In the genomic region with DNA sequence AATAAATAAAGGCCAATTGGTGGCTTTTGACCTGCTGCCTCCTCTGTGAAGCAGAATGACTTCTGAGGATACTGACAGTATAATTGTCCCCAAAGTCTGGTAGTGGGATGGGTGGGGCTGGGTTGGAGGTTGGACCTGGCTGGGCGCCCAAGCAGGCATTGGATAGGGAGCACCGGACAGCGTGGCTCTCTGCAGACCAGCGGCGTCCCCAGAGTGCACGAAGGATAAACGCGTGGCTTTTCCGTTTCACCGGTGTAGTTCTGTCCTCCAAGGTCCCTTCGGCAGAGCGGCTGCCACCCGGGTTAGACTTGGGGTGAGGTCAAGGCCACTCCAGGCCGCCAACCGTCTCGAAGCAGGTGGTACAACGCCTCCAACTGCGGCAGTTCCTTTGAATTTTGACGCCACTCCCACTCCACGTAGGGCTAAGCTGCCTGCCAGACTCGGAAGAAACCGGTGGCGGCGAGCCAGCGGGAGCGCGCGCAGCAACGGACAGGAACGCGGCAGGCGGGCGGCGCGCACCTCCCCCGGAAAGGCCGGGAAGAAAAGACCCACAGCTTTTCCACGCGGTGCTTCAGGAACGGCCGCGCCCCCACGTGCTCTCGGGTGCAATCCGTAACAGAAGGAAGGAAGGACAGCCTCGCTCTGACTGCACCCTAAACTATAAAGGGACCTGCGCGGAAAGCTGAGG, we compare ENCODE assay signal across 8 mouse cellular contexts. TPM values are rescaled to one million over a fixed set of nuclear protein-coding genes. Genes with fewer than 3 reads are reported as not detected.
DNase-seq lines count a peak whose midpoint lies in the region; ATAC-seq and TF ChIP-seq lines count a peak whose summit lies in the region.

No protein-coding gene starts in this region.

- no peak overlapping the region for H3K27ac ChIP-seq in embryonic fibroblast, embryonic 13.5 days (ENCODE audit: insufficient read depth, low read length)
- no peak overlapping the region for H3K27ac ChIP-seq in limb, embryonic 15.5 days
- H3K27ac ChIP-seq in midbrain, embryonic 16.5 days (ENCODE audit: low read length), result peak overlapping the region; percentile 44

- 0 out of 2 replicates have a peak, but pooled peaks have one; percentile 31 for TF ChIP-seq POLR2A in embryonic fibroblast, embryonic 13.5 days (IDR thresholded peaks at IDR 0.05; ENCODE audit: low read depth, low read length)

- peak; percentile 45 for DNase-seq in 3134 (ENCODE audit: extremely low read depth, insufficient read length, low spot score)
- DNase-seq in adrenal gland, postnatal 4 days (ENCODE audit: low spot score in 2 of 2), result peak; percentile 56 to 71
- DNase-seq in heart, adult 9 months (ENCODE audit: low spot score in 2 of 2), result peak; percentile 73 to 82
- DNase-seq in kidney, adult 9 months, result peak; percentile 84
- peak; percentile 11 for DNase-seq in splenic B cell, adult 2 months (ENCODE audit: low read depth, low spot score)

- H3K4me2 ChIP-seq in limb, embryonic 15.5 days, result peak overlapping the region; percentile 86
- H3K4me2 ChIP-seq in midbrain, embryonic 16.5 days (ENCODE audit: low read length), result peak overlapping the region; percentile 76

- no peaks in the 10 kb centered on the region for H3K36me3 ChIP-seq in limb, embryonic 15.5 days
- H3K36me3 ChIP-seq in midbrain, embryonic 16.5 days (ENCODE audit: control insufficient read depth, insufficient read depth, low read length), result no peaks in the 10 kb centered on the region
- H3K36me3 ChIP-seq in splenic B cell, adult 2 months (ENCODE audit: control insufficient read depth, insufficient read depth, low read length, poor library complexity, severe bottlenecking), result no peaks in the 10 kb centered on the region

- under 1% methylated on average over 48 of the region's 48 CpGs for WGBS in limb, embryonic 15.5 days
- WGBS in midbrain, embryonic 16.5 days, result under 1% methylated on average over 48 of the region's 48 CpGs

- no peaks in the 10 kb centered on the region for H3K9me3 ChIP-seq in limb, embryonic 15.5 days
- no peaks in the 10 kb centered on the region for H3K9me3 ChIP-seq in midbrain, embryonic 16.5 days (replicated peaks; ENCODE audit: control insufficient read depth, low read length, poor library complexity, severe bottlenecking)

- H3K9ac ChIP-seq in limb, embryonic 15.5 days, result peak overlapping the region; percentile 37
- H3K9ac ChIP-seq in midbrain, embryonic 16.5 days (ENCODE audit: low read depth, low read length), result peak overlapping the region; percentile 74

- H3K4me3 ChIP-seq in embryonic fibroblast, embryonic 13.5 days (ENCODE audit: insufficient read depth, low read length), result peak overlapping the region; percentile 33
- peak overlapping the region; percentile 47 for H3K4me3 ChIP-seq in limb, embryonic 15.5 days
- H3K4me3 ChIP-seq in midbrain, embryonic 16.5 days (ENCODE audit: low read depth, low read length), result peak overlapping the region; percentile 56

- TF ChIP-seq CTCF in embryonic fibroblast, embryonic 13.5 days (IDR thresholded peaks at IDR 0.05; ENCODE audit: borderline replicate concordance, insufficient read depth, low read length), result no peak

- H3K27me3 ChIP-seq in limb, embryonic 15.5 days, result no peaks in the 10 kb centered on the region
- H3K27me3 ChIP-seq in midbrain, embryonic 16.5 days (ENCODE audit: control insufficient read depth, insufficient read depth, low read depth, low read length), result no peaks in the 10 kb centered on the region
- H3K27me3 ChIP-seq in splenic B cell, adult 2 months (ENCODE audit: control insufficient read depth, insufficient read depth, low read length, poor library complexity, severe bottlenecking), result no peaks in the 10 kb centered on the region; the same call in 1 of the 2 replicates

- H3K4me1 ChIP-seq in embryonic fibroblast, embryonic 13.5 days (ENCODE audit: control insufficient read depth, insufficient read depth, low read length), result no peaks in the 10 kb centered on the region
- peaks cover 7% of the 10 kb centered on the region for H3K4me1 ChIP-seq in limb, embryonic 15.5 days
- H3K4me1 ChIP-seq in midbrain, embryonic 16.5 days (ENCODE audit: control insufficient read depth, insufficient read depth, low read length), result 0 out of 2 replicates have a peak, but pooled peaks cover 2% of the 10 kb centered on the region

- ATAC-seq in limb, embryonic 15.5 days (ENCODE audit: insufficient number of reproducible peaks, low FRiP score, low TSS enrichment, low read depth), result peak; percentile 71; the same call in 1 of the 2 replicates
- ATAC-seq in midbrain, embryonic 16.5 days, result peak; percentile 84

RNA-seq across cellular contexts. Expression of a gene that starts 22.5 kb away (rescaled TPM):
- 100 to 1,000 TPM; 155 to 160 TPM for total RNA-seq in adrenal gland, postnatal 4 days (2021)
- polyA plus RNA-seq in embryonic fibroblast, embryonic 13.5 days (2011; ENCODE audit: insufficient read length, low read depth, missing spikeins), result 241 and 277 TPM in 2 replicates
- polyA plus RNA-seq in limb, embryonic 15.5 days (2015; fragmentation: Nextera tagmentation; extraction: Ambion mirVana), result 232 and 254 TPM in 2 replicates
- polyA plus RNA-seq in midbrain, embryonic 16.5 days (2015; fragmentation: Nextera tagmentation; extraction: Ambion mirVana), result 18.9 and 20.5 TPM in 2 replicates

RNA-seq across cellular contexts. Expression of a gene that starts 32.9 kb away (rescaled TPM):
- total RNA-seq in adrenal gland, postnatal 4 days (2021), result 10 to 100 TPM; 38.7 to 45.5 TPM
- polyA plus RNA-seq in embryonic fibroblast, embryonic 13.5 days (2011; ENCODE audit: insufficient read length, low read depth, missing spikeins), result 44.8 and 50.4 TPM in 2 replicates
- 37.7 and 44.8 TPM in 2 replicates for polyA plus RNA-seq in limb, embryonic 15.5 days (2015; fragmentation: Nextera tagmentation; extraction: Ambion mirVana)
- 30.5 TPM in 2 replicates for polyA plus RNA-seq in midbrain, embryonic 16.5 days (2015; fragmentation: Nextera tagmentation; extraction: Ambion mirVana)

RNA-seq across cellular contexts. Expression of a gene that starts 33.0 kb away (rescaled TPM):
- total RNA-seq in adrenal gland, postnatal 4 days (2021), result 10 to 100 TPM; 10.6 to 10.8 TPM
- polyA plus RNA-seq in embryonic fibroblast, embryonic 13.5 days (2011; ENCODE audit: insufficient read length, low read depth, missing spikeins), result 4.1 and 6.2 TPM in 2 replicates
- 9.8 and 10.5 TPM in 2 replicates for polyA plus RNA-seq in limb, embryonic 15.5 days (2015; fragmentation: Nextera tagmentation; extraction: Ambion mirVana)
- 9.6 and 10.8 TPM in 2 replicates for polyA plus RNA-seq in midbrain, embryonic 16.5 days (2015; fragmentation: Nextera tagmentation; extraction: Ambion mirVana)

RNA-seq across cellular contexts. Expression of a gene that starts 38.0 kb away (rescaled TPM):
- not detected for total RNA-seq in adrenal gland, postnatal 4 days (2021)
- polyA plus RNA-seq in embryonic fibroblast, embryonic 13.5 days (2011; ENCODE audit: insufficient read length, low read depth, missing spikeins), result not detected in 2 replicates
- not detected in 2 replicates for polyA plus RNA-seq in limb, embryonic 15.5 days (2015; fragmentation: Nextera tagmentation; extraction: Ambion mirVana)
- polyA plus RNA-seq in midbrain, embryonic 16.5 days (2015; fragmentation: Nextera tagmentation; extraction: Ambion mirVana), result not detected in 2 replicates

Comparison
In these comparisons a context has a peak if more than half of its experiments do, and no peak if none do; other contexts are left out.
1. DNase-seq: peak in every context shown above with its lines; median percentile 84 in kidney, adult 9 months; 78 in heart, adult 9 months; 64 in adrenal gland, postnatal 4 days; 45 in 3134; 11 in splenic B cell, adult 2 months.
2. RNA of a gene that starts 22.5 kb away (polyA plus RNA-seq): 241 to 277 TPM in embryonic fibroblast, embryonic 13.5 days and 232 to 254 TPM in limb, embryonic 15.5 days; 18.9 to 20.5 TPM in midbrain, embryonic 16.5 days; every median in the first group is over 10 times any median in the second.
3. Peak in every context shown above with its lines, with median percentiles within 50 percentile points of each other: H3K4me3 ChIP-seq.